Mouse (Mus musculus): ENCODE data around the gene Eif2b2.

GRCm38 (mm10) chr12:85176846-85177523 lies 42.3 kb upstream of the Eif2b2 start:
- no peak for TF ChIP-seq CTCF (IDR thresholded peaks at IDR 0.05)
- no peak for TF ChIP-seq EP300 (IDR thresholded peaks at IDR 0.05)

Measured in lung, postnatal 0 days (tissue).